Mouse (Mus musculus) midbrain, embryonic 12.5 days (tissue): ENCODE results near the gene Creld2. TPM values are rescaled to one million over a fixed set of nuclear protein-coding genes. Genes with fewer than 3 reads are reported as not detected.
A peak's percentile ranks its signal among the peaks of the same experiment; 100 is the strongest.

Source experiments
- ATAC-seq: fragments of 200-750 bp; cut with Nextera tagmentation; 2 replicates; pipeline ENCODE4 v1.8.0; 2017; ENCODE audit warnings: low read depth, moderate TSS enrichment, moderate library complexity; ENCODE audit not compliant: low FRiP score
- H3K27ac ChIP-seq: fragments of 300-500 bp; sonication (generic); replicated peaks from 2 replicates; pipeline ENCODE4 v1.5.1; 2016; ENCODE audit warnings: mild to moderate bottlenecking
- H3K27me3 ChIP-seq: fragments of 300-500 bp; sonication (generic); 2 replicates; pipeline ENCODE4 v1.6.1; 2016; ENCODE audit warnings: mild to moderate bottlenecking
- H3K36me3 ChIP-seq: fragments of 300-500 bp; sonication (generic); 2 replicates; pipeline ENCODE4 v1.6.1; 2016
- H3K4me1 ChIP-seq: fragments of 300-500 bp; sonication (generic); 2 replicates; pipeline ENCODE4 v1.6.1; 2016
- H3K4me2 ChIP-seq: fragments of 300-500 bp; sonication (generic); replicated peaks from 2 replicates; pipeline ENCODE4 v1.6.1; 2016; ENCODE audit warnings: mild to moderate bottlenecking, moderate library complexity
- H3K4me3 ChIP-seq: fragments of 300-500 bp; sonication (generic); 2 replicates; pipeline ENCODE4 v1.5.1; 2016; ENCODE audit warnings: mild to moderate bottlenecking
- H3K9ac ChIP-seq: fragments of 300-500 bp; sonication (generic); replicated peaks from 2 replicates; pipeline ENCODE4 v1.6.1; 2016; ENCODE audit warnings: mild to moderate bottlenecking, moderate library complexity
- H3K9me3 ChIP-seq: fragments of 300-500 bp; sonication (generic); 2 replicates; pipeline ENCODE4 v1.6.1; 2016; ENCODE audit warnings: mild to moderate bottlenecking
- WGBS: fragments of 180-500 bp; shearing (Covaris S2); methylation state at CpG from one replicate; pipeline ENCODE4 v1.1.7; 2016; 5-methylcytosine and 5-hydroxymethylcytosine counted together
- polyA plus RNA-seq: library from polyadenylated mRNA; unstranded; fragments of >200 nt; fragmentation: Nextera tagmentation; extraction: Ambion mirVana; gene quantifications from 2 replicates; pipeline ENCODE4 v1.2.1, GENCODE M21; 2016

Gene Creld2
- polyA plus RNA-seq, 1 experiment from 2014 or later, result 58.8 TPM

- peaks cover 5% of the 10 kb centered on the region; the same call in 1 of the 2 replicates for H3K36me3 ChIP-seq
- 68% methylated on average over 5 of the region's 5 CpGs for WGBS
- H3K4me3 ChIP-seq, result no peak overlapping the region
- peaks cover 5% of the 10 kb centered on the region; the same call in 1 of the 2 replicates for H3K27me3 ChIP-seq
- no peaks in the 10 kb centered on the region for H3K4me1 ChIP-seq
- H3K9me3 ChIP-seq, result no peaks in the 10 kb centered on the region
- ATAC-seq, result no peak
- no peak overlapping the region for H3K9ac ChIP-seq
- no peak overlapping the region for H3K4me2 ChIP-seq
- no peak overlapping the region for H3K27ac ChIP-seq
Observed at GRCm38 (mm10) chr15:88831482-88831881, 12.0 kb downstream of the Creld2 start.

GRCm38 (mm10) chr15:88832536-88832935, 13.1 kb downstream of the Creld2 start:
- H3K9ac ChIP-seq, result no peak overlapping the region
- no peak overlapping the region for H3K4me3 ChIP-seq
- H3K4me1 ChIP-seq, result peaks cover 6% of the 10 kb centered on the region; the same call in 1 of the 2 replicates
- WGBS, result 84% methylated on average over 9 of the region's 9 CpGs
- H3K27me3 ChIP-seq, result peaks cover 10% of the 10 kb centered on the region; the same call in 1 of the 2 replicates
- H3K4me2 ChIP-seq, result no peak overlapping the region
- no peaks in the 10 kb centered on the region for H3K9me3 ChIP-seq
- no peaks in the 10 kb centered on the region for H3K36me3 ChIP-seq
- H3K27ac ChIP-seq, result no peak overlapping the region
- ATAC-seq, result no peak

GRCm38 (mm10) chr15:88836031-88836430, 16.6 kb downstream of the Creld2 start:
- ATAC-seq, result no peak
- WGBS, result 86% methylated on average over 6 of the region's 6 CpGs
- no peak overlapping the region for H3K4me3 ChIP-seq
- H3K27me3 ChIP-seq, result peaks cover 21% of the 10 kb centered on the region; the same call in 1 of the 2 replicates
- no peak overlapping the region for H3K9ac ChIP-seq
- H3K4me2 ChIP-seq, result no peak overlapping the region
- H3K4me1 ChIP-seq, result peaks cover 25% of the 10 kb centered on the region
- no peak overlapping the region for H3K27ac ChIP-seq
- no peaks in the 10 kb centered on the region for H3K36me3 ChIP-seq
- no peaks in the 10 kb centered on the region for H3K9me3 ChIP-seq

GRCm38 (mm10) chr15:88836571-88836970, 17.1 kb downstream of the Creld2 start:
- no peak for ATAC-seq
- Histone ChIP-seq H3K27ac (no peak overlapping the region), H3K4me1 (peaks cover 25% of the 10 kb centered on the region), H3K9ac (no peak overlapping the region), H3K4me2 (peak overlapping the region; percentile 81; the same call in 1 of the 2 replicates), H3K4me3 (no peak overlapping the region), H3K9me3 (no peaks in the 10 kb centered on the region), H3K27me3 (peaks cover 21% of the 10 kb centered on the region; the same call in 1 of the 2 replicates), H3K36me3 (no peaks in the 10 kb centered on the region)
- 73% methylated on average over 5 of the region's 5 CpGs for WGBS

- Histone ChIP-seq H3K36me3 (no peaks in the 10 kb centered on the region), H3K4me3 (peak overlapping the region; percentile 45), H3K27me3 (peaks cover 26% of the 10 kb centered on the region; the same call in 1 of the 2 replicates), H3K4me1 (peaks cover 25% of the 10 kb centered on the region), H3K9ac (peak overlapping the region; percentile 53), H3K4me2 (peak overlapping the region; percentile 81), H3K27ac (no peak overlapping the region), H3K9me3 (no peaks in the 10 kb centered on the region)
- WGBS, result under 1% methylated on average over 39 of the region's 39 CpGs
- ATAC-seq, result peak; percentile 42
Observed at GRCm38 (mm10) chr15:88837199-88837932, 17.9 kb downstream of the Creld2 start.

GRCm38 (mm10) chr15:88837977-88838376, 18.5 kb downstream of the Creld2 start:
- H3K9ac ChIP-seq, result peak overlapping the region; percentile 53
- no peaks in the 10 kb centered on the region for H3K36me3 ChIP-seq
- H3K4me3 ChIP-seq, result peak overlapping the region; percentile 45
- WGBS, result 2% methylated on average over 11 of the region's 11 CpGs
- H3K4me2 ChIP-seq, result peak overlapping the region; percentile 81
- H3K27me3 ChIP-seq, result peaks cover 27% of the 10 kb centered on the region; the same call in 1 of the 2 replicates
- H3K4me1 ChIP-seq, result peaks cover 25% of the 10 kb centered on the region
- H3K27ac ChIP-seq, result no peak overlapping the region
- no peaks in the 10 kb centered on the region for H3K9me3 ChIP-seq
- ATAC-seq, result no peak

- H3K4me2 ChIP-seq, result no peak overlapping the region
- H3K9me3 ChIP-seq, result no peaks in the 10 kb centered on the region
- no peaks in the 10 kb centered on the region for H3K36me3 ChIP-seq
- 42% methylated on average over 9 of the region's 9 CpGs for WGBS
- no peak overlapping the region for H3K4me3 ChIP-seq
- ATAC-seq, result peak; percentile 20; the same call in 1 of the 2 replicates
- peaks cover 25% of the 10 kb centered on the region for H3K4me1 ChIP-seq
- no peak overlapping the region for H3K9ac ChIP-seq
- peaks cover 27% of the 10 kb centered on the region; the same call in 1 of the 2 replicates for H3K27me3 ChIP-seq
- H3K27ac ChIP-seq, result peak overlapping the region; percentile 4; the same call in 1 of the 2 replicates
Observed at GRCm38 (mm10) chr15:88839271-88839670, 19.8 kb downstream of the Creld2 start.

GRCm38 (mm10) chr15:88840126-88840525, 20.7 kb downstream of the Creld2 start:
- Histone ChIP-seq H3K4me2 (no peak overlapping the region), H3K27me3 (peaks cover 27% of the 10 kb centered on the region; the same call in 1 of the 2 replicates), H3K36me3 (no peaks in the 10 kb centered on the region), H3K27ac (no peak overlapping the region), H3K4me1 (peaks cover 25% of the 10 kb centered on the region), H3K4me3 (no peak overlapping the region), H3K9me3 (no peaks in the 10 kb centered on the region), H3K9ac (no peak overlapping the region)
- 68% methylated on average over 10 of the region's 10 CpGs for WGBS
- no peak for ATAC-seq

- H3K36me3 ChIP-seq, result no peaks in the 10 kb centered on the region
- no peak overlapping the region for H3K4me2 ChIP-seq
- H3K4me3 ChIP-seq, result no peak overlapping the region
- ATAC-seq, result no peak
- H3K27ac ChIP-seq, result no peak overlapping the region
- no peaks in the 10 kb centered on the region for H3K9me3 ChIP-seq
- H3K9ac ChIP-seq, result no peak overlapping the region
- WGBS, result 83% methylated on average over 2 of the region's 2 CpGs
- peaks cover 25% of the 10 kb centered on the region for H3K4me1 ChIP-seq
- peaks cover 25% of the 10 kb centered on the region; the same call in 1 of the 2 replicates for H3K27me3 ChIP-seq
Observed at GRCm38 (mm10) chr15:88841160-88841559, 21.7 kb downstream of the Creld2 start.

- no peaks in the 10 kb centered on the region for H3K36me3 ChIP-seq
- H3K9me3 ChIP-seq, result no peaks in the 10 kb centered on the region
- no peak overlapping the region for H3K4me3 ChIP-seq
- H3K4me1 ChIP-seq, result peaks cover 25% of the 10 kb centered on the region
- H3K9ac ChIP-seq, result no peak overlapping the region
- H3K4me2 ChIP-seq, result no peak overlapping the region
- no peak overlapping the region for H3K27ac ChIP-seq
- H3K27me3 ChIP-seq, result peaks cover 19% of the 10 kb centered on the region; the same call in 1 of the 2 replicates
- WGBS, result 90% methylated on average over 3 of the region's 3 CpGs
- ATAC-seq, result no peak
Observed at GRCm38 (mm10) chr15:88841580-88842299, 22.3 kb downstream of the Creld2 start.

- WGBS, result 79% methylated on average over 3 of the region's 3 CpGs
- H3K9me3 ChIP-seq, result no peaks in the 10 kb centered on the region
- no peak overlapping the region for H3K9ac ChIP-seq
- no peak overlapping the region for H3K4me2 ChIP-seq
- H3K4me1 ChIP-seq, result peaks cover 22% of the 10 kb centered on the region
- no peak overlapping the region for H3K4me3 ChIP-seq
- peaks cover 17% of the 10 kb centered on the region; the same call in 1 of the 2 replicates for H3K27me3 ChIP-seq
- no peaks in the 10 kb centered on the region for H3K36me3 ChIP-seq
- no peak for ATAC-seq
- H3K27ac ChIP-seq, result no peak overlapping the region
Observed at GRCm38 (mm10) chr15:88842300-88842673, 22.8 kb downstream of the Creld2 start.
